Mouse (Mus musculus) left cerebral cortex, adult 6 months (tissue): ENCODE results near the gene Mybpc2. TPM values are rescaled to one million over a fixed set of nuclear protein-coding genes. Genes with fewer than 3 reads are reported as not detected.

Experiments
- long read RNA-seq, 2 experiments: library from polyadenylated mRNA; unstranded; transcript quantifications; one replicate each; pipeline ENCODE4 v2.0.0; 2019 to 2020
- polyA plus RNA-seq: library from polyadenylated mRNA; unstranded; fragments of <200 nt; fragmentation: Nextera tagmentation; gene quantifications from 2 replicates; pipeline ENCODE4 v1.2.3, GENCODE M21; 2021

The Mybpc2 gene
- polyA plus RNA-seq: 0.15 and 0.18 TPM in 2 replicates
- long read RNA-seq, experiment 1: 0 reads
- long read RNA-seq, experiment 2: 0 reads

GRCm38 (mm10) chr7:44524502-44524901 lies at the start of gene Mybpc2:
Mybpc2 (minus strand) TSS chr7:44524656.

GRCm38 (mm10) chr7:44572213-44572701 lies 47.8 kb upstream of the Mybpc2 start, which contains the start of gene Napsa:
Napsa (plus strand) TSS chr7:44572380.

DNA sequence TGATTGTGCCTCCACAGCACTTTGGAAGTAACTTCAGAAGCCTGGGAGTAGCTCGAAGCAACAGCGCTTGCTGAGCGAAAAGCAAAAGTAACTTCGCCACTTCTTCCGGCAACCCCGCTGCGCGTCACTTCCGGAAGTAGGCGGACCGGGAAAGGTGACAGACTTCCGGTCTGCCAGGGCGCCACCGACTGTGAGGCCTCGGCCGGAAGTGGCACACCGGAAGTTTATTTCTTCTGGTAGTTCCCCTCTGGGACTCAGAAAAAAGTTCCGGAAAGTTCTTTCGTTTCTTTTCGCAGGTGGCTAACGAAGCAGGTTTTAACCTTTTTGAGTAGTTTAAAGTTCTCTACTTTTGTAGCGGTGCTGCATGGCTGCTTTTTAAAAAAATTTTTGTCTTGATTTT lies 29.4 kb upstream of the Mybpc2 start, which contains the start of gene Nr1h2:
TSS of gene Nr1h2 (minus strand) at position 126 of the 400 bp plus-strand sequence.

GRCm38 (mm10) chr7:44548497-44549087 lies 24.1 kb upstream of the Mybpc2 start, which contains the start of gene Pold1:
Pold1 (minus strand) TSS chr7:44548849.

GRCm38 (mm10) chr7:44531946-44532732 lies 7.7 kb upstream of the Mybpc2 start, which contains the start of gene Spib:
Spib (minus strand) TSS chr7:44532071.

DNA sequence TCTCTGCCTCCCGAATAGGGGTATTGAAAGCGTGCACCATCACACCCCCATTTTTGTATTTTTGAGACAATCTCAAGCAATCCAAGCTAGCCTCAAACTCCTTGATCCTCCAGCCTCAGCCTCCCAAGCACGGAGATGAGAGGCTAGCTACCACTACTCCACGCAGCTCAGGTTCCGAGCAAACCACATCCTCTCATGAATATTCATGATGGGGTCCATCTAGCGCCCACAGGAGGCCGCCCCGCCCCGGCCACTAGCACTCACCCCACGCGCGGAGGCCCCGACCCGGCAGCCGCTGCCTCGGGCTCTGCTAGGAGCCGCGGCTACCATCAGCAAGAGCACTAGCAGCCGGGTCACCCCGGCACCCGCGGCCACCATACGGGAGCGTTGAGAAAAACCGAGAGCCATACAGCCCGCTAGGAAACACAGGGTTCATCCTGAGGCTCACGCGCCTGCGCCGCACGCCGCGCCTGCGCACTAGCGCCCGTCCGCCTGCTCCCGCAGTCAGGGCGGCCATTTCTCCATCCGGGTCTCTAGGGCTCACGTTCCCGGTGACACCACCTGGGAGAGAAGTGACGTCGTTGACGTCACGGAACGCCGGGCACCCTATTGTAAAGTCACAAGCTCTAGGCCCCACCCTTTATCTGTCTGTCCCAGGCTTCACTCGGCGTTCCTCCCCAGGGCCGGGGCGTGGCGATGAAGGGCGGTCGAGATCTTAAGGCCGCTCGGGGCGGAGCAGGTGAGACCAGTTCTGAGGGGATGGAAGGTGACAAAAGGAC lies 28.3 kb downstream of the Mybpc2 start, which contains the start of the genes Emc10 and Fam71e1:
TSS of gene Emc10 (minus strand) at position 538 of the 779 bp plus-strand sequence.
TSS of gene Fam71e1 (plus strand) at position 590 of the 779 bp plus-strand sequence.

GRCm38 (mm10) chr7:44467811-44468411 lies 56.5 kb downstream of the Mybpc2 start, which contains the start of gene Josd2:
Josd2 (plus strand) TSS chr7:44467980.

GRCm38 (mm10) chr7:44465111-44465510 lies 59.3 kb downstream of the Mybpc2 start, which contains the start of gene Aspdh:
Aspdh (plus strand) TSS chr7:44465391.

Other genes with a start within 250 kb of the Mybpc2 start
- 3.2 and 3.9 TPM in 2 replicates for gene Clec11a, start 217.8 kb downstream of the Mybpc2 start, polyA plus RNA-seq
- gene Shank1, start 214.4 kb downstream of the Mybpc2 start, polyA plus RNA-seq: 86.1 and 191 TPM in 2 replicates
- 35.1 and 37.3 TPM in 2 replicates for gene Syt3, start 140.6 kb downstream of the Mybpc2 start, polyA plus RNA-seq
- 1.7 TPM in 2 replicates for gene 1700008O03Rik, start 138.8 kb downstream of the Mybpc2 start, polyA plus RNA-seq
- 6.2 and 11.6 TPM in 2 replicates for gene Lrrc4b, start 95.6 kb downstream of the Mybpc2 start, polyA plus RNA-seq
- 0.58 and 0.73 TPM in 2 replicates for gene Aspdh, start 59.3 kb downstream of the Mybpc2 start, polyA plus RNA-seq
- 104 and 106 TPM in 2 replicates for gene Josd2, start 56.7 kb downstream of the Mybpc2 start, polyA plus RNA-seq
- 176 and 362 TPM in 2 replicates for gene Emc10, start 28.1 kb downstream of the Mybpc2 start, polyA plus RNA-seq
- gene Fam71e1, start 28.1 kb downstream of the Mybpc2 start, polyA plus RNA-seq: 6.3 and 9.3 TPM in 2 replicates
- gene Spib, start 7.4 kb upstream of the Mybpc2 start, polyA plus RNA-seq: 0.05 TPM in 1 of 2 replicates, not detected in the other
- gene Pold1, start 24.2 kb upstream of the Mybpc2 start, polyA plus RNA-seq: 5.5 and 5.9 TPM in 2 replicates
- 42.0 and 67.6 TPM in 2 replicates for gene Nr1h2, start 29.3 kb upstream of the Mybpc2 start, polyA plus RNA-seq
- gene Napsa, start 47.7 kb upstream of the Mybpc2 start, polyA plus RNA-seq: 0.23 and 0.34 TPM in 2 replicates
- gene Kcnc3, start 66.0 kb upstream of the Mybpc2 start, polyA plus RNA-seq: 2.6 and 34.9 TPM in 2 replicates
- 20.8 and 23.6 TPM in 2 replicates for gene Myh14, start 146.2 kb upstream of the Mybpc2 start, polyA plus RNA-seq
- gene Izumo2, start 184.1 kb upstream of the Mybpc2 start, polyA plus RNA-seq: not detected in 2 replicates
- 29.4 and 33.2 TPM in 2 replicates for gene Vrk3, start 223.8 kb upstream of the Mybpc2 start, polyA plus RNA-seq
- 0.18 and 0.42 TPM in 2 replicates for gene Zfp473, start 226.4 kb upstream of the Mybpc2 start, polyA plus RNA-seq